Mouse (Mus musculus) ES-Bruce4 (cell line): ENCODE results near the gene Gtf2i. TPM values are rescaled to one million over a fixed set of nuclear protein-coding genes. Genes with fewer than 3 reads are reported as not detected.
A peak's percentile ranks its signal among the peaks of the same experiment; 100 is the strongest.
"Not testable (repeated sequence)": the region's sequence is repeated elsewhere in the genome, so short reads cannot be mapped to it uniquely, and the experiment has no call there.

ENCODE experiments used
- H3K27ac ChIP-seq: 2 replicates; pipeline ENCODE4 v1.5.1; 2012; ENCODE audit warnings: low read length, inconsistent platforms; ENCODE audit not compliant: insufficient read depth
- H3K27me3 ChIP-seq: 2 replicates; pipeline ENCODE4 v1.6.1; 2012; ENCODE audit warnings: mild to moderate bottlenecking, low read length, inconsistent platforms; ENCODE audit not compliant: control insufficient read depth, poor library complexity, insufficient read depth, severe bottlenecking
- H3K36me3 ChIP-seq: 2 replicates; pipeline ENCODE4 v1.6.1; 2012; ENCODE audit warnings: inconsistent platforms, mild to moderate bottlenecking, low read length, moderate library complexity; ENCODE audit not compliant: control insufficient read depth, poor library complexity, insufficient read depth, severe bottlenecking
- H3K4me1 ChIP-seq: one replicate; pipeline ENCODE4 v1.8.1; 2011; ENCODE audit warnings: low read length; ENCODE audit not compliant: control insufficient read depth, insufficient read depth
- H3K4me3 ChIP-seq: 2 replicates; pipeline ENCODE4 v1.5.1; 2011; ENCODE audit warnings: low read depth, mild to moderate bottlenecking, low read length
- H3K9ac ChIP-seq: 2 replicates; pipeline ENCODE4 v1.6.1; 2012; ENCODE audit warnings: low read depth, mild to moderate bottlenecking, inconsistent platforms; ENCODE audit not compliant: poor library complexity, severe bottlenecking
- H3K9me3 ChIP-seq: replicated peaks from 2 replicates; pipeline ENCODE4 v1.6.1; 2012; ENCODE audit warnings: mild to moderate bottlenecking, low read length, inconsistent platforms; ENCODE audit not compliant: control insufficient read depth, poor library complexity, insufficient read depth, severe bottlenecking
- CTCF ChIP-seq: IDR thresholded peaks from one replicate; pipeline ENCODE4 v1.8.1; 2011; ENCODE audit warnings: low read depth, low read length
- EP300 ChIP-seq: IDR thresholded peaks from 2 replicates; pipeline ENCODE4 v1.6.1; 2011; ENCODE audit warnings: low read depth, low read length; ENCODE audit not compliant: insufficient read depth
- POLR2A ChIP-seq: IDR thresholded peaks from one replicate; pipeline ENCODE4 v1.8.1; 2011; ENCODE audit warnings: low read length; ENCODE audit not compliant: insufficient read depth
- polyA plus RNA-seq: library from polyadenylated mRNA; stranded (reverse); fragments of >200 nt; gene quantifications from 2 replicates; pipeline ENCODE4 v1.2.4, GENCODE M21; 2011; ENCODE audit warnings: low read depth; ENCODE audit not compliant: missing spikeins, insufficient read depth, insufficient read length

The Gtf2i gene
- polyA plus RNA-seq, result 240 and 242 TPM in 2 replicates

DNA sequence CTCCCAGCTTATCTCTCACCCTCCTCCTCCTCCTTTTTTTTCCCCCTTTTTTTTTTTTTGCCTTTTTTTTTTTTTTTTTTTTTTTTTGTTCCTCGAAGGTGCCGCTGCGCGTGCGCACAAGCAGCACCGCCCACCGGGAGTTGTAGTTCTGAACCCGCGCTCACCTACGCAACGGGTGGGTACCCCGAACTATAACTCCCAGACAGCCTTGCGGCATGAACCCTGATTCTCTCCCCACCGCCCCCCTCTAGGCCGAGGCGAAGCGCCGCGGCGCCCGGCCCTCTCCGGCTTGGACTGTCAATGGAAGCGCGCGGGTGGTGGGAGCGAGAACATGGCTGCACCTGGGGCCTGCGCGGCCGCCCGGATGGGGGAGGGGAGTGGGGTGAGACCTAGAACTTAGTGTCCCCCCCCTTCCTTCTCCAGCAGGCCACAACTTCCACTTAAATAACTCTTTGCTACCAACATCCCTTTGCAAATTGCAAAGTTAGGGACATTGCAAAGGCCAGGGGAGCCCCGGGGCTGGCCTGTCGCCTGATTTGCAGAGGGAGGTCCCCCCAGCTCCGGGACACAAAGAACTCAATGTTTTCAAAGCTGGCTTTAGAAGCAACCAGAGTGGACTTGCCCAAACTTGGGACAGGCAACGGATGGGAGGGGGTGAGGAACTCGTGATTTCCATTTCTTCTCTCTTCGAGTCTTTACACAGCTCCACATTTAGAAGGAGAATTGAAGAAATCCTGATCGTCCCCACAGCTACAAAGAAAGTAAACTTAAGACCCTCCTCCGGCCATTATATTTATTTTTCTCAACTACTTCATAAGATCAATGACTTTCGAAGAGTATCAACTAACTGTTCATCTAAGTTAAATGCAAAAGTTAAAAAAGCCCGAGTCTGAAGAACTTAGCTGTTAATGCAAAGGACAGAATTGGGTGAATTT lies at the start of gene Gtf2i:
Gtf2i (minus strand) TSS at position 73 of the 935 bp plus-strand sequence.
- H3K4me1 ChIP-seq, result no peaks in the 10 kb centered on the region
- H3K27me3 ChIP-seq, result no peaks in the 10 kb centered on the region
- H3K9me3 ChIP-seq, result no peaks in the 10 kb centered on the region
- 0 out of 2 replicates have a peak, but pooled peaks cover 6% of the 10 kb centered on the region for H3K36me3 ChIP-seq
- H3K27ac ChIP-seq, result peak within 1 kb of the TSS; percentile 79
- H3K4me3 ChIP-seq, result peak within 1 kb of the TSS; percentile 88
- TF ChIP-seq POLR2A (no peak), CTCF (no peak), EP300 (no peak)
- peak within 1 kb of the TSS; percentile 95 for H3K9ac ChIP-seq

DNA sequence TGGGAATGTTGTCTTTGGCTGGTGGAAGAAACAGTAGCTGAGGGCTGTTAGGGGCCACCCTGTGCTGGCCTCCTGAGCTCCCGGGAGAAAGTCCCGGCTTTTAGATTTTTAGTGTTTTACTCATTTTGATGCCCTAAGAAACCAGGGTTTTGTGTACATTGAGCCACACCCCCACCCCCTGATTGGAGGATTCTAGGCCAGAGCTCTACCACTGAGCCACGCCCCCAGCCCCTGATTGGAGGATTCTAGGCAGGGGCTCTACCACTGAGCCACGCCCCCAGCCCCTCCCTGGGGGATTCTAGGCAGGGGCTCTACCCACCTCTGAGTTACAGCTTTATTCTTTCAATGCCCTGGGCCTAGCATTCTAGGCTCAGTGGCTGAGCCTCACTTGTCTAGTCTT lies 44.5 kb upstream of the Gtf2i start:
- no peak overlapping the region for H3K4me3 ChIP-seq
- H3K9me3 ChIP-seq, result no peaks in the 10 kb centered on the region
- H3K27ac ChIP-seq, result no peak overlapping the region
- no peak for TF ChIP-seq CTCF
- no peak for TF ChIP-seq POLR2A
- no peak for TF ChIP-seq EP300
- no peak overlapping the region for H3K9ac ChIP-seq
- no peaks in the 10 kb centered on the region for H3K27me3 ChIP-seq
- H3K4me1 ChIP-seq, result peaks cover 1% of the 10 kb centered on the region
- peaks cover 21% of the 10 kb centered on the region for H3K36me3 ChIP-seq

DNA sequence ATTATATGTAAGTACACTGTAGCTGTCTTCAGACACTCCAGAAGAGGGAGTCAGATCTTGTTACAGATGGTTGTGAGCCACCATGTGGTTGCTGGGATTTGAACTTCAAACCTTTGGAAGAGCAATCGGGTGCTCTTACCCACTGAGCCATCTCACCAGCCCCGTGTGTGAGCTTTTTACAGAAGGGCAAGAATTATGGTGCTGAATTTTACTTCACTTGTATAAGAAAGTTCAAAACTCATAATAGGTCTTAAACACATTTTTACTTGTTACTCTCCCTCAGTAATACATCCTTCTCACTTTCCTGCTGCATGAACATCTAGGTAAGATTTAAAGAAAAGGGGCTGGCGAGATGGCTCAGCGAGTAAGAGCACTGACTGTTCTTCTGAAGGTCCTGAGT lies 40.8 kb upstream of the Gtf2i start:
- not testable (repeated sequence) for H3K9me3 ChIP-seq, H3K27ac ChIP-seq, H3K4me1 ChIP-seq, H3K27me3 ChIP-seq, H3K4me3 ChIP-seq, H3K9ac ChIP-seq
- peaks cover 12% of the 10 kb centered on the region for H3K36me3 ChIP-seq

DNA sequence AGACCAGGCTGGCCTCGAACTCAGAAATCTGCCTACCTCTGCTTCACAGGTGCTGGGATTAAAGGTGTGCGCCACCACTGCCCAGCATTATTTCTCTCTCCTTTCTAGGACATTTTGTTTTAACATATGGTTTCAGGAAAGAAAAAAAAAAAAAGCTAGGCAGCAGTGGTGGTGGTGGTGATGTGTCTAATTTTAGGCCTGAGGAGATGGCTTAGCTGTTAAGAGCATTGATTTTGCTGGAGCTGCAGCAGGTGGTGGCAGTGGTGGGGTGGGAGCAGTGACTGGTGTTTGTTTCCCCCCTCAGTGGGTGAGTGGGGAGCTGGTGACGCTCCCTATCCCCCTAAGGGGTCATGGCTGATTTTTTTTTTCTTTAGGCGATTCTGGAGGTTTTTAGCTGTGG lies 38.6 kb upstream of the Gtf2i start:
- H3K9me3 ChIP-seq, result no peaks in the 10 kb centered on the region
- no peaks in the 10 kb centered on the region for H3K27me3 ChIP-seq
- H3K27ac ChIP-seq, result no peak overlapping the region
- no peaks in the 10 kb centered on the region for H3K4me1 ChIP-seq
- no peak overlapping the region for H3K9ac ChIP-seq
- no peak for TF ChIP-seq POLR2A
- no peak for TF ChIP-seq CTCF
- no peak for TF ChIP-seq EP300
- H3K36me3 ChIP-seq, result no peaks in the 10 kb centered on the region
- H3K4me3 ChIP-seq, result no peak overlapping the region

DNA sequence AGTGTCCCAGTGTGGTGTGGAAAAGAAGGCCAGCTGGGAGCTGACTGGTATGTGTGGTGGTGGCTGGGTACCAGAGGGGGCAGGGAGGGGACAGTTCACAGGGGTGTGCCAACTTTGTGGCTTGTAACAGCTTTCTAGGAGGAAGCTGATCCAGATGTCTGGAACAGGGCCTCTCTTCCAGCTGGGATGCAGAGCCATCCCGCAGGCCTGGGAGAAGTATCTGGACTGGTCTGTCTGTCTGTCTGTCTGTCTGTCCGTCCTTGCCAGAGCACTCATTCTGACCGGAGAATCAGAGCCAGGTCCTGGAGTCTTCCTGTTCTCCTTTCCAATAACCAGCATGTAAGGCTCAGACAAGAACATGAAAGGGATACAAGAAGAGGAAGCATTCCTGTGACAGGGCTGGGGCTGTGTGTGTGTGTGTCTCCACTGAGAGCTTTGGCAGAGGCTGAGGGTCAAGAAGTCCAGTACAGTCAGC lies 38.0 kb upstream of the Gtf2i start:
- Histone ChIP-seq H3K9me3 (no peaks in the 10 kb centered on the region), H3K36me3 (no peaks in the 10 kb centered on the region), H3K4me3 (no peak overlapping the region), H3K4me1 (no peaks in the 10 kb centered on the region), H3K9ac (no peak overlapping the region), H3K27me3 (no peaks in the 10 kb centered on the region), H3K27ac (no peak overlapping the region)
- TF ChIP-seq CTCF, result no peak
- no peak for TF ChIP-seq EP300
- no peak for TF ChIP-seq POLR2A

DNA sequence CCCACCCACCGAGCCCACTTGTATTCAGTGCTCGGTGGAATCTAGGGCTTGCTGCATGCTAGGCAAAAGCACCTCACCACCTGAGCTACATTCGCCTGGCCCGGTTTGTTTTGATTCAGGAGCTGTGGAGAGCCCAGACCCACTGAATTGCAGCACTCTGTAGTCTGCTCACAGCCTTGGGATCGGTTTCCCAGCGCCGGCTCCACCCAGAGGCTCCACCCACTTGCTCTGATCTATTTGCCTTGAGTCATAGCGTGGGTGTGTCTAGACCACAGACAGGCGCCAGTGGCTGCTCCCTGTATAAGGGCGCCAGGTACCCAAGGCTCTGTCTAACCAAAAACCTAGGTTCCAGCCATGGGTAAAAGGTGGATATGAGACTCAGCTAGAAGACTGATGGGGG lies 36.1 kb upstream of the Gtf2i start:
- Histone ChIP-seq H3K4me3 (0 out of 2 replicates have a peak overlapping the region, but pooled peaks have one; percentile 5), H3K27me3 (no peaks in the 10 kb centered on the region), H3K9me3 (no peaks in the 10 kb centered on the region), H3K4me1 (no peaks in the 10 kb centered on the region), H3K27ac (no peak overlapping the region), H3K9ac (no peak overlapping the region), H3K36me3 (no peaks in the 10 kb centered on the region)
- TF ChIP-seq POLR2A (no peak), EP300 (no peak), CTCF (no peak)
